Mouse (Mus musculus) C2C12 (cell line): ENCODE results near the gene Ctnnd2.

Experiments
- CEBPB ChIP-seq: IDR thresholded peaks from one replicate; pipeline ENCODE4 v1.6.1; 2011; ENCODE audit warnings: low read depth, mild to moderate bottlenecking, control low read depth, moderate library complexity
- CTCF ChIP-seq: IDR thresholded peaks from one replicate; pipeline ENCODE4 v1.5.1; 2011; ENCODE audit not compliant: control insufficient read depth, insufficient read depth, insufficient read length
- FOSL1 ChIP-seq: IDR thresholded peaks from one replicate; pipeline ENCODE4 v1.8.0; 2011; ENCODE audit warnings: mild to moderate bottlenecking, low read length; ENCODE audit not compliant: poor library complexity, insufficient read depth, severe bottlenecking
- MAX ChIP-seq: IDR thresholded peaks from one replicate; pipeline ENCODE4 v1.6.1; 2011; ENCODE audit warnings: mild to moderate bottlenecking, control low read depth
- USF1 ChIP-seq: IDR thresholded peaks from one replicate; pipeline ENCODE4 v1.6.1; 2011; ENCODE audit warnings: low read depth, mild to moderate bottlenecking, control low read depth, moderate library complexity

DNA sequence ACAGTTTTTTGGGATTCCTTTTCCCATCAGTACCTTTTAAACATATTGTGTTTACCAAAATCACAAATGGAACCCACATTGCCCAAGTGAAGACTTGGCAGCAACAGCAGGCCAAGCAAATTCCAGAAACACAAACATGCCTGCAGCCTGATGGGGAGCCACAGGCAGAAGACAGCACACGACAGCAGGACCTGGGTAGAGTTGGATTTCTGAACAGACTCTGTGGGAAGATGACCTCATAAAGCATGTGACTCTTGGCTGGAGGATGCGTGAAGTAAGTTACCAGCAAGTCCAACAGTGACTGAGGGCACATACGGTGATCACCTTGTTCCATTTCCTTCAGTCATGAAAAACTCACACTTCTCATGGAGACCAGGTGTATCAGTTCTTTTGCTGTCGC lies 43.5 kb downstream of the Ctnnd2 start:
- TF ChIP-seq CTCF = no peak
- no peak for TF ChIP-seq FOSL1
- TF ChIP-seq USF1 = no peak
- no peak for TF ChIP-seq MAX
- no peak for TF ChIP-seq CEBPB
